Mouse (Mus musculus): ENCODE measurements around the gene Snf8.
A peak's percentile ranks its signal among the peaks of the same experiment; 100 is the strongest.

Snf8 gene

DNA sequence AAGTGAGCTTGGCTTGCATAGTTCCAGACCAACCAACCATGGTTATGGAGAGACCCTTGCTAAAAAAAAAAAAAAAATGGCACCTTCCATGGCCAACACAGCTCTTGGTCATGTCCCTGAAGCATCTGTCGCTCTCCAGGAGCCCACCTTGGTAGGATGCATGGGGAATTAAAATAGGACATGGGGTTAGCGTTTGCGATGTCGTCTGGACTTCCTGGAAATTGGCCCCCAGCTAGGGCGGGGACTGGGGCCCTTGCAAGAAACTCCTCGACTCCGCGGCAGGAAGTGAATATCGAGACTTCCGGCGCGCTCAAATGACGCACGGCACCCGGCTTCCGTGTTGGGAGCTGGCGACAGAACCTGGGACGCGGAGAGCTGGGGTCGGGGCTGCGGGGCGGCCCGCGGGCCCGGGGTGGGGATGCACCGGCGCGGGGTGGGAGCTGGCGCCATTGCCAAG lies at the start of gene Snf8:
Gene Snf8 (plus strand): TSS at position 290 of the 457 bp plus-strand sequence.
- peak; percentile 91 for DNase-seq (ENCODE audit: low read depth, low spot score)

DNA sequence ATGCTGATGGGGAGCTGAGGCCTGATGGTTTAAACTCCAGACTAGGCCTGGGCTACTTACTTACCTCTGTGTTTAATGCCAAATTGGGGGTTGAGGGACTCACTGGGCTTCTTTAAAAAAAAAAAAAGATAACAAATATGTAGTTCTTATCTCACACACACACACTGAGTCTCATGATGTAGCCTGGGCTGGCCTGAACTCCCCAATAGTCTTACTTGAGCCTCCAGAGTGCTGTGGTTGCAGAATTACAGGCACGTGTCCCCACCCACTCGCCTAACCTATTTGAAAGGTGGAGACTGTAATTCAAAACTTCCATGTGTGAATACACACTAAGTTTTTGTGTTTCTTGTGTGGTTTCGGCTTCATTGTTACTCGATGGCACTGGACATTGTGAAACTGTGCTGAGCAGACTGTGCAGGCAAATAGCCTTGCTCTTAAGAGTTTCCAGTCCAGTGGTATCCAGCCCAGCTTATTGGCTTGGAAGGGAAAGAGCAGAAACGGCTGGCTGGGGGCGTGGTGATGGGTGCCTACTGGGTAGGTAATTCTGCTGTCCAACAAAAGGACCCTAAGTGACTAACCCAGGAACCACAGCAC lies 46.7 kb upstream of the Snf8 start:
- no peak for DNase-seq (ENCODE audit: low read depth, low spot score)

DNA sequence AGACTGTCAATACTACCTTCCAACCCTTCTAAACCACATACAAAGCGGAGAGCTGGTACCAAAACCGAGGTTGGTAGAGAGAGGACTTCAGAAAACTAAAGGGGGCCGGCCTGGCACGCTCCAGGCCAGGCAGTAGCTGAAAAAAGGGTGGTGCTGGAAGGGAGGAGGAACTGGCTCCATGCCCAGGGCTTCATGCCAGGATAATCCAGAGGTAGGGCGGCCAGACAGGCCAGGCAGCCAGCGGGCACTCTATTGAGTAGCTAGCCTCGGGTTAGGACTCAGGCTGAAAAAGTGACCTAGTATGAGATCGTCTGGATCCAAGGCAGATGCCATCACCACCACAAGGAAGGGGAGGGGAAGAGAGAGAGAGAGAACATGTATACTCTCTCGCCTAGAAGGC lies 46.2 kb upstream of the Snf8 start:
- DNase-seq (ENCODE audit: low read depth, low spot score), result no peak

DNA sequence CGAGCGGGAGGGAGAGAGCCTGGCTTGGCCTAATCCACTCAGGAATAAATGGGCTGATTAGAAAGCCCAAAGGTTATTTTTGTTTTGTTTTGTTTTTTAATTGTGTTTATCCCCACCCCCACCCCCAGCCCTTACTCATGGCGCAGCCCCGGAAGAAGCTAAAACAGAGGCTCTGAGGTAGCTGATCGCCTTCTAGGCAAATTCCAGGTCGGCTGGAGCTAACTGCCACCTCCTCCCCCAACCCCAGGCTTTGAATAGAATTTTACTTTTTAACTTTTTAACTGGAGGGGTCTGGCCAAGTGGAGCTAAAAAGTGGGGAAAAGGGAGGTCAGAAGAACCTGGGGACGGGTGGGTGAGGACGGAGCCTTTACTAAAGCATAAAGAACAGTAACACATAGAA lies 44.8 kb upstream of the Snf8 start:
- no peak for DNase-seq (ENCODE audit: low read depth, low spot score)

DNA sequence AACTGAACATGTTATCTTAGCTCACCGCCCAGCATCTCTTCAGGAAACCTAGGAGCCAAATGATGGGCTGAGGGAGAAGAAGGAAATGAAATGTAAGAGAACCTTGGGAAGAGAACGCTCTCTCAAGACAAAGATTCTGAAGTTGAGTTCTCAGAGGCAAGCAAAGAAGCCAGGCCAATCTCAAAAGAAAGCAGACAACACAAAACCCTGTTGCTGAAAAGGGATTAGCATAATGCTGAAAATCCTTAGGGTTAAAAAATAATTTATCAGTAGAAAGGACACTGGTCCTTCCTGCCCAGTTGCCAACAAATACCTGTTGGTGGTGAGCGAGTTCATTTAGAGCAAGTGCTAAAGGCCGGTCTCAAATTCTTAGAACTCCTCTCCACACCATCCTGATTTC lies 44.3 kb upstream of the Snf8 start:
- DNase-seq (ENCODE audit: low read depth, low spot score), result no peak

DNA sequence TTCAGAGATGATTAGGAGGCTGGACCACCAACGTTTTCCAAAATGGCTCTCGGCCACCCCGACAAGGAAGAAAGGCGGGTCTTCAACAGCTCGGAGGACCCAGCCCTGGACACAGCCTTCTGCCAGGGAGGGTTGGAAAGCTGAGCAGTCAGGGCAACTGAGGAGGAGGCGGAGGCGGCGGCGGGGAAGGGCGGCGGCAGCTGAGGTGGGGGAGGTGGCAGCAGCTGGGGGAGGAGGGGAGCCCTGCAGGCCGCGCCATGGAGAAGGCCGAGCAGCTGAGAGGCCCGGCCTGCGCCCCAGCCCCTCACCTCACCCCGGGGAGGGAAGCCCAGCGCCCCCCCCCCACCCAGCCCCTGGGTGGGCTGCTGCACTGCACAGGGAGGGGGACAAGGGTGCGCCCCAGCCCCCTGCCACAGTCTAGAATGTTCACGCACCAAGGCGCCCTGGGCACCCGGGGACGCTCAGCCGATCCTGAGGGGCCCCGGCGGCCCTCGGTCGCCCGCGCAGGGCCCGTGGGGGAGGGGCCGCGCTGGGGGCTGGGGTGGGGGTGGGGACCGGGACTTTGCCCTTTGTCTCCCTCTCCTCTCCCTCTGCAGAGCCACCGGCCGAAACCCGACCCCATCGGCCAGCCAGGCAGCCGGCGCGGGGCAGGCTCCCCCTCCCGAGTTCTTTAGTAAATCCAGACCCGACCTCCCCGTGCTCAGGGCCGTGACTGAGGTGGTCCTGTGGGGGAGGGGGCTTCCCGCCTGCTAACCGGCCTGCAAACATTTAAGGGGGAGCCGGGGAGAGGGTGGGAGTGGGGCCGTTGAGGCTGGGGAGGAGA lies 43.6 kb upstream of the Snf8 start:
- no peak for DNase-seq (ENCODE audit: low read depth, low spot score)

DNA sequence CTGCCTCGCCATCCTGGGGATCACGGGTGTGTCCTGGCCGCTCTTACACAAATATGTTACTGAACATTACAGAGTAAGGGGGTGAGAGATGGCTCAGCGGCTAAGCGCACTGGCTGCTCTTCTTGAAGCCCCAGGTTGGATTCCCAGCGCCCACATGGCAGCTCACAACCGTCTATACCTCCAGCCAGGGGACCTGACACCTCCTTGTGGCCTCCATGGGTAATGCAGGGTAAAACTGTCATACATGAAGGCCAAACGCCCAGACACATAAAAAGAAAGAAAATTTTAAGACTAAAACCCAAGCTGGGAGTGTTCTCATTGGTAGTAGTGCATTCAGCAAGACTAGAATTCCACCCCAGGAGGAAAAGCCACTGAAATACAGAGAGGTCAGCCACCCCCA lies 40.5 kb upstream of the Snf8 start:
- no peak for DNase-seq (ENCODE audit: low read depth, low spot score)

DNA sequence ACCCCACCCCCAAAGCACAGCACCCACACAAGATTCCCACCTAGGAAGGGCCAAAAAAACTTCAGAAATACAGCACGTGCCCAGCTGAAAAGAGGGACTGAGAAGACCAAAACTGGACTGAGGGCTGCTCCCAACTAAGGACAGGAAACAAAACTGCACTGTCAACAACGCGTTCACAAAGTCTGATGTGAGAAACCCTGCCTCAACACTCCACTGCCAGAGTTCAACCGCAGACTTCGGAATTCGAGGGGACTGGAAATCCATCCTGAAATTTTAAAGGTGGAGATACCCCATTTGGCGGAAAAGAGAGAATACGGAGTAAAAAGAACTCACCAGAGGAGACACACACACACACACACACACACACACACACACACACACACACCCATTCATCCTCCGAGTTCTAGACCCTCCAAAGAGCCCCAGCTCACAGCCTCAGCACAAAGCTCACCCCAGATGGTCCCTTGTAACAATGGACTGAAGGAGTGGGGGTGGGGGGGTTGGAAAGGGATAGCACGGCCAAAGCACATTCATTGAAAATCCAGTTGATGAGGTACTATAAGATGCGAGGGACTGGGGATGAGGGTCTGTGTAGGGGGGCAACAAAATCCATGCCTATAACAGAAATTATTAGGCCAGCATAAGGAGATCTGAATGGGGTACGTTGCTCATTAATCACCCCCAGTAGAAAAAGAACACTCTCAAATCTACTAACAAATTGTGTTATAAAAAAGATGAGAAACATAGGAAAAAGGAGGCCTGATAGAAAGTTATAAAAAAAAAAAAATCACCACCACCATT lies 31.4 kb upstream of the Snf8 start:
- DNase-seq (ENCODE audit: low read depth, low spot score), result no peak

DNA sequence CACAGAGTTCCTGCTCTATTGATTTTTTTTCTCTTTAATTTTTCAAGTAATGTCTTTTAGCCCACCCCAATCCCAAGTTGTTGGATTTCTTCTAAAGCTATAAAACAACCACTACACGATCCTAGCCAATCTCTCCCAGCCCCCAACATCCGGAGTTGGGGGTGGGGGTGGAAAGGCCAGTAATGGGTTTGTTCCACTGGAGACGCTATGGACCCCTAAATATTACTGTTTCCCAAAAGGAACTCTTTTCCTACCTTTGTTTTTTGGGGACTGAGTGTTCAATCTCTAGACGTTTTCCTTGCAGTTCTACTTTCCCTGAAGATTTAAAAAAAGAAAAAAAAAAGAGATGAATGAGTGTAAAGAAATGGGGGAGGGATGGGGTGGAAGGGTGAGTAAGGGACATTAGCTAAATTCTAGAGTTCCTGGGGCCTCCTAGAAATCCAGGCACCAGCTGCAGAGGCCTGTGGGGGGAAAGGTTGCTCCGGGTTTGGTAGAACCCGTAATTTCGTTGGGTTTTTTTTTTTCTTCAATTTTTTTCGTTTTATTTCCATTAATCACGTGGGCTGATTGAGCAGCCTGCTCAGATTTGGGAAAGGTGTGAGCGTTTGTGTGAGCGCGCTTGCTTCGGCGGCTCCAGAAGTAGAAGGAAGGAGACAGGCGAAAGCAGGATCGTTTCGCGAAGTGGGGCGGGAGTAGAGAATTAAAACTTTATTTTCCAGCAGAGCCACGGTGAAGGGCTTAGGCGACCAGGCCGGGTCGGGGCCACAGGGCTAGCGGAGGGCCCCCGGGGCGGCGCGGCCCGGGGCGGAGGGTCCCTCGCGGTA lies 30.5 kb upstream of the Snf8 start:
- no peak for DNase-seq (ENCODE audit: low read depth, low spot score)

DNA sequence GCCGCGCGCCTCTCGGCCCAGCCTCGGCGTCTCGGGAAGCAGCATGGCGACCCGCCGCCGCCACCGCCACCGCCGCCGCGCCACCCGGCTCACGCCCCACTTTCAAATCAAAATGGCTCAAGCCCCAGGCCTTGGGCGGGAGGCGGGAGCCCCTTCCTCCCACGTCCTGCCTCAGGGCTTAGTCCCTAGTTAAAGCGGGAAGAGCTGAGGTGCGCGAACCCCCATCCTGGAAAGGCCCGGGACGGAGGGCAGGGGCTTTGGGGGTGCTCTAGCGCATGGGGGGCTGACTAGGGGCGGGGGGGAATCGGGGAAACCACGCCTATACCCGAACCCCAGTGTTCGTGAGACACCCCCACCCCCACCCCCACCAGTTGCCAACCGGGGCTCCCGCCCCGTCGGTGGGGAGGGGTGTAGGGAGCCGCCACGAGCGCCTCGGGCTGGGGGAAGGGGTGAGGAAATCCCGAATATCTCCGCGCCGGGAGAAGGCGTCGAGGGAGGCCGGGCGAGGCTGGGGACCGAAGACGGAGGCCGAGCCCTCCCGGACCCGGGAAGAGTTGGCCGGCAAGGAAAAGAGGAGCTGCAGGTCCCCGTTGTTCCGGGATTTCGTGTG lies 29.8 kb upstream of the Snf8 start:
- DNase-seq (ENCODE audit: low read depth, low spot score), result no peak

DNA sequence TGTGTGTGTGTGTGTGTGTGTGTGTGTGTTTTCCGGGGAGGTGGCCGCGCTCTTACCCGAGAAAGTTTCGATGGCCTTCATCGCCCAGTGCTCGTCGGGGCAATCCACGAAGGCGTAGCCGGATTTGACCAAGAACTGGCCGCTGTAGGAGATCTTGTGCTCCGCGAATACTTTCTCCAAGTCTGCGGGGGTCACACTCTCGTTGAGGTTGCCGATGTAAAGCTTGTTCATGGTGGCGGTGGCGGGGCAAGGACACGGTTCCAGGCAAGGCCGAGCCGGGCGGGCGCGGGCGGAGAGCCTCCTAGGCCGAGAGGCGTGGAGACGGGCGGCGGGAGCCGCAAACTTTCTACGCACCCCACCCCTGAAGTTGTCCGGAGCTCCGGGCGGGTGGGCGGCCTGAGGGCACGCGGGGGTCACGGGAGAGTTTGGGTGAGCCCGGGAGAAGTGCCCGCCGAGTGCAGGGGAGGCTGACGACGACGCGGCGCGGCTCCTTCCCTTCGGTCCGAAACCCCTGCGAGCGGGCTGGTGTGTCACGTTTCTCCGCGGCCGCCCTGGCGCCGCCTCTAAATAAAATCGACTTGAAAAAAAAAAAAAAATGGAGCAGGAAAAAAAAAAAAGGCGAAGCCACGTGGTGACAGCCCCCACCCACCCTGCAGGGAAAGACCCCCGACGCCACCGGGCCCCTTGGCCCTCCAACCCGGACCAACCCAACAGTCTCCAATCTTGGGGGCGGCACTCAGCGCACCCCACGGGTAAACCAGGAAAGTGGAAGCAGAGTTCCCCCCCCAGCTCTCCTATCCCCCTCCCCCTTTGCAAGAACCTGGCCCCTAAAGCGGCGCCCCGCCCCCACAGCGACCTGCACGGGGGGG lies 29.0 kb upstream of the Snf8 start, which contains the start of gene Igf2bp1:
Gene Igf2bp1 (minus strand): TSS at position 538 of the 869 bp plus-strand sequence.
- DNase-seq (ENCODE audit: low read depth, low spot score), result no peak

DNA sequence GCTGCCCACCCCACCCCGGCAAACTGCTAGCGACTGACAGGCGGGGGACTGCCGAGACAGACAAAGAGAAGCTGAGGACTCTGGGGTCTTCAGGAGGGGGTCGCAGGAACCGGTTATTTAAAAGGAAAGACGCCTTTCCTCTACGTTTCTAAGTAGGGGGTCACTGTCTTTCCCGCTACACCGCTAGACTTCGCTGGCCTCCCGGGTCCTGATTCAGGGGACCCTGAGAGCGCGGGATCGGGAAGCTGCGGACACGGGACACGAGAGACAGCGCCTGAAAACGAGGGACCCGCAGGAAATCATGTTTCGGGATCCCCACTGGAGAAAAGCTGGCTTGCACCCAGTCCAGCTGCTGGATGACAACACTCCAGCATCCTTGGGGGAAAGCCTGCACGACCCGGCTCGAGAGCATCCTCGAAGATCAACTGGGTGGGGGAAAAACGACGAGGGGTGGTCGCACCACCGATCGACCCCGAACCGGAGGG lies 28.3 kb upstream of the Snf8 start:
- DNase-seq (ENCODE audit: low read depth, low spot score), result no peak

DNA sequence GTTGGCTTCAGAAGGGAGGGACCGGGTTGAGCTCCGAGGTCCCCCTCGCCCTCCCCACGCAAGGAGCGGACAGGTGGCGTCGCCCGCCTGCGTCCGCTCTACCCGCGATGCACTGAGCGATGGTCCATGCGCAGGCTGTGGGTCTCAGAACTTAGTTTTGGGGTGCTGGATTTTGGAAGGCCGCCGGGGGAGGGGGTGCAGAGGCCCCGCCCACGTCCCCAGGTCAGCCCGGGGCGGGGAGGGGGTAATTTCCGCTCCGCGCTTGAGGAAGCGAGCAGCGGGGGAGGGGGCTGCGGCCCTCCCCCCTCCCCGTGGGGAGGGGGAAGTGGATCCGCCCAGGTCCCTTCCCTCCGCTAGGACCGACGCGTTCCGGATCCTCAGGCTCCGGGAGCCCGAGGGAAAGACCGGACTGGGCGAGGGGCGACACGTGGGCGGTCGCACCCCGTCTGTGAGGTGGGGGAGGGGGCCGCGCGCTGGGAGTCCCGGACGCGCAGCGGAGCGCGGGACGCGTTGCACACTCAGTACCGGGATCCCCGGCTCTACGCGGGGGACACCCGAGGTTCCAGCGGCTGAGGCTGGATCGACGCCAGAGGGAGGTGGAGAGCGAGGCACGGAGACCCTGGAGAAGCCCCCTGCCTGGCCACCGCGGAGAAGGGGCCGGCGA lies 27.7 kb upstream of the Snf8 start:
- DNase-seq (ENCODE audit: low read depth, low spot score), result no peak

DNA sequence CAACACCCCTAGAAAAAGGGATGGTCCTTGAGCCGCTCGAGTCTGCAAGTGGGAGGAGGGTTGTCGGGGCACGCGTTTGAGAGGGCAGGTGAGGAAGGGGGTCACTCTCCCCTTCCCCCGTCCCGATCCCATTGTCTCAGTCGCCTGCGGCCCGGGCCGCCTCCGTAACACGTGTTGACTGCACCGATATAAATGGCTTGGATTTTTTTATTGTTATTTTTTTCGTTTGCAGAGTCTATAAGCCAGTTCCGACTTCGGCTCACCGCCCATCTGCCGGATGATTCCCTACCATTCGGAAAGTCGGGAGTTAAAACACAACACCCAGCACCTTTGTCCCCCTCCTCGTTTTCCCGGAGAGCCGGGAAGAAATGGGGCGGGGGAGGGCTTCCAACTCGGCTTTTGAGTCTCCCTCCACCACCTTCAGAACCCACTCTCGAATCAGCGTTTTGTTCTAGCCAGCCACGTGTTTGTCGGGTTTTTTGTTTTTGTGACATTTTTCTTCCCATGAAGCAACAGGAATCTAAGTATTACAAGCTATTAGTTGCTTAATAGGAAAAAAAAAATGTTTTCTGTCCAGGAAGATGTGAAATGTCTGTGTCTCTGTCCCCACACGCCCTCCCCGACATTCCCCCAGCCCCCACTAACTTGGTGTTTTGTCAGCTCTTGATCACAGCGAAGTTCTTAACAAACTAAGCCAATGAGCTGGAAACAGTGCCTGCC lies 27.0 kb upstream of the Snf8 start:
- DNase-seq (ENCODE audit: low read depth, low spot score), result no peak

DNA sequence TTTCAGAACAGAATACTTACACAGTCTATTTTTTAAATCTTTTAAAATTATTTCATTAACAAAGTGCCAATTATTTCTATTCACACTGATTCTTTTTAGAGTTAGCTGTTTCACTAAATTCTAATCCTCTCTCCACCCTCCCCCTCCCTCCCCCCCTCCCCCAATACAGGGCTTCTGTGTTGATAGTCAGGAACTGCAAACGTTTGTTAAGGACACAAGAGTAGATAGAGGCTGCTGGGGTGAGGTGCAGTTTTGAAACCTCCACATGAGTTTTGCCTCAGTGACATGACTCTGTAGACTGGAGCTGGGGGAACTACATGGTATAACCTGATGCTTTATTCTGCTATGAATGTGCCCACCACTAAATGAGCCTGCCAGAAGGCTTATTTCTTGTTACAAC lies 25.9 kb upstream of the Snf8 start:
- DNase-seq (ENCODE audit: low read depth, low spot score), result no peak

DNA sequence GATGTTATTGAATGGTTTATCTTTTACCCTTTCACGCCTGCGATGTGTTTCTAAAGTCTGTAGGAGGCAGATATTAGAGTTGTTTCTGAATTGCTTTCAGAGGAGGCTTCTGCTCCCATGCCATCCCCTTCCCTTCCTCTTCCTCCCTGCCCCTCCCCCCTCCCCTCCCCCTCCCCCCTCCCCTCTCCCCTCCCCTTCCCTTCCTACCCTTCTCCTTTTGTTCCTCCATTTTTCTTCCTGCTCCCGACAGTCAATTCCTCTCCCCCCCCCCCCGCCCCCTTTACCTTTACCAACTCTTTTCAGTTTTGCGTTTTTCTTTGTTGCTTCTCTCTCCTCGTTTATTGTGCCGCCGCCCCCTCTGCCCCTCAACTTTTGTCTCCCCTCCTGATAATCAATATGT lies 22.7 kb upstream of the Snf8 start:
- DNase-seq (ENCODE audit: low read depth, low spot score), result no peak

DNA sequence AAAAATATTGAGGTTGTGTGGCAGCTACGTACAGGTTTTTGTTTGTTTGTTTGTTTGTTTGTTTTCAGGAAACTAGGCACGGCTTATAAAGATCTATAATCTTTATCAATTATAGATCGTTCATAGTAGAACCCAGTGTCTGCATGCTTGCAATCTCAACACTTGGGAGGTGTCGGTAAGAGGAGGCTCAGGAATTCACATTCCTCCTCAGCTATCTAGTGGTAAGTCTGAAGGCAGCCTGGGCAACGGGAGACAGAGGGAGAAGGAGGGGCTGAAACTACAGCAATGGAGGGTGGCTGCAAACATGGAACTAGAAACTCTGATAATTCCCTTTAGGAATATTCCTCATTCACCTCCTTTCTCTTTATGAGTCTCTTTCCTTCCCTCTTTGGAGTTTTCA lies 19.3 kb upstream of the Snf8 start:
- DNase-seq (ENCODE audit: low read depth, low spot score), result no peak

DNA sequence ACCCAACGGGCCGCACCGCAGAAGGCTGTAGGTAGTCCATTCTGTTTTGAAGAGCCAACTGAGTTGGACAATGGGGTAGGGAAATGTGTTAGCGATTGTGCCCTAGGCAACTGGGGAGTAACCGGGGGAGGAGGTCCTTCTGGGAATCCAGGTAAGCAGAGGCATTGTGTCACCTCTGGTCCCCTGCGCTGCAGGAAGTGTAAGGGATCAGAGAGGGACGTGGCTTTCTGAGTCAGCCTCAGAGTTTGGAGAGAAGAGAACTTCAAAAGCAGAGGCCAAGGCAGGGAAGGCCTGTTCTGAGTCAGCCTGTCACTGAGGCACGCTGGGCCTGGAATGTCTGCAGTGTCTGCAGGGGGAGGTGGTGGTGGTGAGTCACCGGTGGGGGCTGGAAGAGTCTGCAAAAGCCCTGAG lies 16.7 kb upstream of the Snf8 start:
- DNase-seq (ENCODE audit: low read depth, low spot score), result no peak

DNA sequence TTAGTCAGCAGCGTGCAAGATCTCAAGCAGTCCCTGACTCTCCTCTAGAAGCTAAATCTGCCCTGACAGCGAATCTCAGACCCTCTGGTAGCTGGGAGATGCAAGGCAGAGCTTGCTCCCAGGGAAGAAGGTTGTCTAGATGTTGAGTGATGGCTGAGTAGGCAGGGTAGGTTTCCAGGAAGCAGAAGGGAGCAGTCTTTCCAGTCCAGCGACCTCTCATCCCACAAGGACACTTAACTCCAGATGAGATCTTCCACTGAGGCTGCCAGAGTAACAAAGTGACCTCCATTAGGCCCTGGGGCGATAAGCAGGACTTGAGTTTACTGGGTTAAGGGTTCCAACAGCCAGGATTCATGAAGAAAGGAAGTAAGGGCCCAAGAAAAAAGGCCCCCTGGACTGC lies 14.1 kb upstream of the Snf8 start:
- DNase-seq (ENCODE audit: low read depth, low spot score), result no peak

Data from telencephalon, adult 2 months (tissue).